Mouse (Mus musculus): ENCODE results near the gene Akap8l.

Gene Akap8l

GRCm38 (mm10) chr17:32350382-32350983 is at the start of gene Akap8l:
Akap8l (minus strand) TSS chr17:32350607.
- peak; percentile 97 to 98 for DNase-seq (ENCODE audit: low spot score in 2 of 2)

GRCm38 (mm10) chr17:32396266-32396665 is 45.9 kb upstream of the Akap8l start:
- DNase-seq (ENCODE audit: low spot score in 2 of 2) = no peak

- no peak for DNase-seq (ENCODE audit: low spot score in 2 of 2)
These were observed 43.5 kb upstream of the Akap8l start for GRCm38 (mm10) chr17:32393944-32394343.

GRCm38 (mm10) chr17:32389101-32389659 is 38.8 kb upstream of the Akap8l start, which contains the start of gene Wiz:
Wiz (minus strand) TSS chr17:32389439.
- DNase-seq (ENCODE audit: low spot score in 2 of 2) = peak; percentile 90 to 91

GRCm38 (mm10) chr17:32388370-32389100 is 38.1 kb upstream of the Akap8l start:
- DNase-seq (ENCODE audit: low spot score in 2 of 2) = peak; percentile 59

GRCm38 (mm10) chr17:32387986-32388369 is 37.6 kb upstream of the Akap8l start:
- no peak for DNase-seq (ENCODE audit: low spot score in 2 of 2)

- DNase-seq (ENCODE audit: low spot score in 2 of 2) = peak; percentile 46 to 66
These were observed 36.4 kb upstream of the Akap8l start for GRCm38 (mm10) chr17:32386659-32387432.

- DNase-seq (ENCODE audit: low spot score in 2 of 2) = no peak
These were observed 33.3 kb upstream of the Akap8l start for GRCm38 (mm10) chr17:32383661-32384060.

GRCm38 (mm10) chr17:32382576-32382975 is 32.2 kb upstream of the Akap8l start:
- DNase-seq (ENCODE audit: low spot score in 2 of 2) = no peak

- DNase-seq (ENCODE audit: low spot score in 2 of 2) = no peak
These were observed 28.4 kb upstream of the Akap8l start for GRCm38 (mm10) chr17:32378786-32379185.

- no peak for DNase-seq (ENCODE audit: low spot score in 2 of 2)
These were observed 26.7 kb upstream of the Akap8l start for GRCm38 (mm10) chr17:32377137-32377536.

GRCm38 (mm10) chr17:32376475-32376874 is 26.1 kb upstream of the Akap8l start:
- no peak for DNase-seq (ENCODE audit: low spot score in 2 of 2)

GRCm38 (mm10) chr17:32368991-32369578 is 18.7 kb upstream of the Akap8l start:
- no peak for DNase-seq (ENCODE audit: low spot score in 2 of 2)

GRCm38 (mm10) chr17:32367706-32368105 is 17.3 kb upstream of the Akap8l start:
- DNase-seq (ENCODE audit: low spot score in 2 of 2) = no peak

GRCm38 (mm10) chr17:32365296-32365695 is 14.9 kb upstream of the Akap8l start:
- DNase-seq (ENCODE audit: low spot score in 2 of 2) = no peak

- DNase-seq (ENCODE audit: low spot score in 2 of 2) = no peak
These were observed 14.4 kb upstream of the Akap8l start for GRCm38 (mm10) chr17:32364850-32365249.

GRCm38 (mm10) chr17:32364331-32364730 is 13.9 kb upstream of the Akap8l start:
- DNase-seq (ENCODE audit: low spot score in 2 of 2) = peak; percentile 78 to 81

GRCm38 (mm10) chr17:32363821-32364301 is 13.5 kb upstream of the Akap8l start:
- DNase-seq (ENCODE audit: low spot score in 2 of 2) = no peak

- DNase-seq (ENCODE audit: low spot score in 2 of 2) = no peak
These were observed 12.3 kb upstream of the Akap8l start for GRCm38 (mm10) chr17:32362686-32363085.

- DNase-seq (ENCODE audit: low spot score in 2 of 2) = no peak
These were observed 9.5 kb upstream of the Akap8l start for GRCm38 (mm10) chr17:32359928-32360327.

GRCm38 (mm10) chr17:32358943-32359340 is 8.5 kb upstream of the Akap8l start:
- no peak for DNase-seq (ENCODE audit: low spot score in 2 of 2)

All from spleen, postnatal 36 days (tissue).